Mouse (Mus musculus) B cell, adult 67 days (primary cell): ENCODE results near the gene Mbd3. TPM values are rescaled to one million over a fixed set of nuclear protein-coding genes. Genes with fewer than 3 reads are reported as not detected.

Experiments used
- total RNA-seq, 2 experiments: library from RNA; stranded (reverse); gene quantifications; 4 replicates each; pipeline ENCODE4 v1.2.4; 2023

The Mbd3 gene
- total RNA-seq, result 100 to 1,000 TPM in 1 of 2 experiments, 10 to 100 TPM in 1; 99.8 to 108 TPM

GRCm38 (mm10) chr10:80399191-80399972 lies at the start of gene Mbd3:
Gene Mbd3, minus strand, starts transcription at chr10:80399550.

GRCm38 (mm10) chr10:80433513-80434232 lies 34.3 kb upstream of the Mbd3 start, which contains the start of gene Tcf3:
Gene Tcf3, minus strand, starts transcription at chr10:80433647.

GRCm38 (mm10) chr10:80406684-80407501 lies 7.5 kb upstream of the Mbd3 start, which contains the start of gene Uqcr11:
Gene Uqcr11, minus strand, starts transcription at chr10:80406830.

GRCm38 (mm10) chr10:80387522-80387959 lies 11.8 kb downstream of the Mbd3 start, which contains the start of gene Mex3d:
Gene Mex3d, minus strand, starts transcription at chr10:80387659.

GRCm38 (mm10) chr10:80356001-80356682 lies 43.2 kb downstream of the Mbd3 start, which contains the start of gene Plk5:
Gene Plk5, plus strand, starts transcription at chr10:80356459.

GRCm38 (mm10) chr10:80348244-80348781 lies 51.0 kb downstream of the Mbd3 start, which contains the start of gene Adamtsl5:
Gene Adamtsl5, minus strand, starts transcription at chr10:80348412.

Other genes starting within 250 kb of the Mbd3 start
- gene Cirbp, start 233.6 kb downstream of the Mbd3 start, total RNA-seq, result 100 to 1,000 TPM; 152 to 252 TPM
- gene 1600002K03Rik, start 226.6 kb downstream of the Mbd3 start, total RNA-seq, result 10 to 100 TPM in 1 of 2 experiments, 1 to 10 TPM in 1; 9.9 to 13.1 TPM
- under 1 TPM in 1 of 2 experiments, not detected in 1; 0.42 TPM for gene Efna2, start 220.1 kb downstream of the Mbd3 start, total RNA-seq
- 10 to 100 TPM; 79.2 to 79.3 TPM for gene Mum1, start 173.1 kb downstream of the Mbd3 start, total RNA-seq
- gene Ndufs7, start 150.4 kb downstream of the Mbd3 start, total RNA-seq, result 100 to 1,000 TPM in 1 of 2 experiments, 10 to 100 TPM in 1; 98.1 to 106 TPM
- gene Gamt, start 138.5 kb downstream of the Mbd3 start, total RNA-seq, result 1 to 10 TPM; 1.2 to 3.8 TPM
- gene Dazap1, start 138.1 kb downstream of the Mbd3 start, total RNA-seq, result 100 to 1,000 TPM; 147 to 159 TPM
- gene Rps15, start 107.1 kb downstream of the Mbd3 start, total RNA-seq, result 1,000 to 10,000 TPM; 2,823 to 2,836 TPM
- gene Apc2, start 103.6 kb downstream of the Mbd3 start, total RNA-seq, result under 1 TPM; 0.24 to 0.35 TPM
- 10 to 100 TPM; 27.6 to 32.1 TPM for gene 2310011J03Rik, start 79.0 kb downstream of the Mbd3 start, total RNA-seq
- 1 to 10 TPM; 1.0 to 1.1 TPM for gene Pcsk4, start 70.1 kb downstream of the Mbd3 start, total RNA-seq
- under 1 TPM in 1 of 2 experiments, not detected in 1; 0.26 TPM for gene Reep6, start 69.6 kb downstream of the Mbd3 start, total RNA-seq
- gene Adamtsl5, start 51.1 kb downstream of the Mbd3 start, total RNA-seq, result not detected
- not detected for gene Plk5, start 43.1 kb downstream of the Mbd3 start, total RNA-seq
- 1 to 10 TPM; 8.4 to 9.4 TPM for gene Mex3d, start 11.9 kb downstream of the Mbd3 start, total RNA-seq
- gene Uqcr11, start 7.3 kb upstream of the Mbd3 start, total RNA-seq, result 10 to 100 TPM; 69.0 to 71.6 TPM
- gene Tcf3, start 34.1 kb upstream of the Mbd3 start, total RNA-seq, result 100 to 1,000 TPM; 202 to 212 TPM
- gene Onecut3, start 95.3 kb upstream of the Mbd3 start, total RNA-seq, result not detected
- not detected for gene Atp8b3, start 139.6 kb upstream of the Mbd3 start, total RNA-seq
- 100 to 1,000 TPM; 117 to 120 TPM for gene Rexo1, start 162.0 kb upstream of the Mbd3 start, total RNA-seq
- gene Klf16, start 177.8 kb upstream of the Mbd3 start, total RNA-seq, result 10 to 100 TPM; 32.4 to 32.5 TPM
- 100 to 1,000 TPM; 111 to 117 TPM for gene Abhd17a, start 190.8 kb upstream of the Mbd3 start, total RNA-seq
- 10 to 100 TPM; 54.1 to 64.9 TPM for gene Scamp4, start 203.3 kb upstream of the Mbd3 start, total RNA-seq
- gene Adat3, start 203.3 kb upstream of the Mbd3 start, total RNA-seq, result 10 to 100 TPM in 1 of 2 experiments, 1 to 10 TPM in 1; 6.4 to 13.3 TPM
- 10 to 100 TPM in 1 of 2 experiments, 1 to 10 TPM in 1; 9.1 to 10.4 TPM for gene Gm49322, start 206.5 kb upstream of the Mbd3 start, total RNA-seq
- 100 to 1,000 TPM; 203 to 222 TPM for gene Csnk1g2, start 223.3 kb upstream of the Mbd3 start, total RNA-seq